Mouse (Mus musculus) heart, embryonic 10.5 days (tissue): Measurements from ENCODE around the gene Slc35b1. TPM values are rescaled to one million over a fixed set of nuclear protein-coding genes. Genes with fewer than 3 reads are reported as not detected.

ENCODE experiments used
- DNase-seq: peaks from one replicate; pipeline ENCODE4 v3.0.0-alpha.2; 2017; ENCODE audit warnings: low spot score
- H3K27ac ChIP-seq: fragments of 300-500 bp; sonication (generic); 2 replicates; pipeline ENCODE4 v1.5.1; 2016; ENCODE audit warnings: mild to moderate bottlenecking
- H3K27me3 ChIP-seq: fragments of 300-500 bp; sonication (generic); 2 replicates; pipeline ENCODE4 v1.6.1; 2016; ENCODE audit warnings: mild to moderate bottlenecking; ENCODE audit not compliant: poor library complexity, insufficient read depth, severe bottlenecking
- H3K36me3 ChIP-seq: fragments of 300-500 bp; sonication (generic); 2 replicates; pipeline ENCODE4 v1.6.1; 2016; ENCODE audit warnings: mild to moderate bottlenecking, moderate library complexity
- H3K4me1 ChIP-seq: fragments of 300-500 bp; sonication (generic); 2 replicates; pipeline ENCODE4 v1.6.1; 2016; ENCODE audit warnings: mild to moderate bottlenecking
- H3K4me3 ChIP-seq: fragments of 300-500 bp; sonication (generic); 2 replicates; pipeline ENCODE4 v1.5.1; 2016; ENCODE audit warnings: mild to moderate bottlenecking, moderate library complexity
- H3K9me3 ChIP-seq: fragments of 300-500 bp; sonication (generic); 2 replicates; pipeline ENCODE4 v1.6.1; 2016; ENCODE audit warnings: mild to moderate bottlenecking, moderate library complexity
- WGBS: fragments of 180-500 bp; shearing (Covaris S2); methylation state at CpG from one replicate; pipeline ENCODE4 v1.1.7; 2016; 5-methylcytosine and 5-hydroxymethylcytosine counted together
- polyA plus RNA-seq: library from polyadenylated mRNA; unstranded; fragments of >200 nt; fragmentation: Nextera tagmentation; extraction: Ambion mirVana; gene quantifications from 2 replicates; pipeline ENCODE4 v1.2.1, GENCODE M21; 2016

Gene Slc35b1
- polyA plus RNA-seq, 1 experiment from 2014 or later: 119 TPM

DNA sequence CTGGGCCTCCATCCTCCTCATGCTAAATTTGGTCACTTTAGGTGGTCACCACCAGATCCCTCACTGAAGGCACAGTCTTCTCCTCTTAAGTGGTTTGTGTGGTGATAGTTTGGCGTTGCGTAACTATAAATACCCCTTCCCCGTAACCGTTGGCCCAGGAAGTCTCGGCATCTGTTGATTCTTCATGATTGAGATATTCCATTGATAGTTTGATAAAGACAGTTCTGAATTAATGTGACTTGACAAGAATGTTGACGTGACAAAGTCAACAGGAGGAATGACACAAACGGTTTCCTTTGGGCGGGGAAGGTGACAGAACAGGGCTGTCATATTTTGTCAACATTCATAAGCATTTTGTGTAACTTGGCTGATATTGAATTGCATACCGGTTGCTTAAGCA lies 31.3 kb upstream of the Slc35b1 start:
- WGBS: 80% methylated on average over 9 of the region's 9 CpGs
- Histone ChIP-seq H3K4me1 (peaks cover 18% of the 10 kb centered on the region), H3K4me3 (no peak overlapping the region), H3K27ac (no peak overlapping the region), H3K9me3 (no peaks in the 10 kb centered on the region), H3K27me3 (no peaks in the 10 kb centered on the region), H3K36me3 (peaks cover 8% of the 10 kb centered on the region)
- no peak for DNase-seq

DNA sequence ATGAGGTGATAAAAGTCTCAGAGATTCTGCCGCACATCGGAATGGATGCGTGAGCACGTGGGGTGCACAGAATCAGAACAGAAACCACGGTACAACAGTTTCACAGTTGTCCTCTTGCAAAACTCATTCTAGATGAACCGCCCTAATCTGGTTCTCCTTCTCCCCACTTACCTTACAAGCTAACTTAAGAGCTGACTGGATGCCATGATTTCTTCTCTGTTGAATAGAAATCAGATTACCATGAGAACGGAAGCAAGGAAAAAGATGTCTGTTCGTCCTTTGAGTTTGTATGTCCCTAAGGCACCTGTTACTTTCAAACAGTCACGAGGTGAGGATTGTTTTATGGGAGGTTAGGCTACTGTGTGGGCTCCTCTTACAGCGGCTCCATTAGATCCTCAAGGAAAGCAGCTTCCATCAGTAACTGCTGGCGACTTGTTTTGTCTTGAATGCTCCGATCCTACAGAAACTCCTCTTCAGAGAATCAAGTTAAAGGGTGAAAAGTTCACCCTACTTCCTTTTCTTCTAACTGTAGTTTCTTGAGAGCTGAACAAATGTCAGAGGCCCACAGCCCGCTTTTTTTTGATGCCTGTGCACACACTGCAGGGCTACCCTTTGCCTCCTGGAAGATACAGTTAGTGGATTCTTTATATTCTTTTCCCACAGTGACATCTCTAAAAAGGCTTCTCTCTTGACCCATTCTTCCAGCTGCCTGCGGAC lies 30.1 kb upstream of the Slc35b1 start:
- Histone ChIP-seq H3K36me3 (no peaks in the 10 kb centered on the region), H3K9me3 (no peaks in the 10 kb centered on the region), H3K4me3 (no peak overlapping the region), H3K27me3 (no peaks in the 10 kb centered on the region), H3K4me1 (peaks cover 18% of the 10 kb centered on the region), H3K27ac (no peak overlapping the region)
- 93% methylated on average over 14 of the region's 14 CpGs for WGBS
- no peak for DNase-seq

DNA sequence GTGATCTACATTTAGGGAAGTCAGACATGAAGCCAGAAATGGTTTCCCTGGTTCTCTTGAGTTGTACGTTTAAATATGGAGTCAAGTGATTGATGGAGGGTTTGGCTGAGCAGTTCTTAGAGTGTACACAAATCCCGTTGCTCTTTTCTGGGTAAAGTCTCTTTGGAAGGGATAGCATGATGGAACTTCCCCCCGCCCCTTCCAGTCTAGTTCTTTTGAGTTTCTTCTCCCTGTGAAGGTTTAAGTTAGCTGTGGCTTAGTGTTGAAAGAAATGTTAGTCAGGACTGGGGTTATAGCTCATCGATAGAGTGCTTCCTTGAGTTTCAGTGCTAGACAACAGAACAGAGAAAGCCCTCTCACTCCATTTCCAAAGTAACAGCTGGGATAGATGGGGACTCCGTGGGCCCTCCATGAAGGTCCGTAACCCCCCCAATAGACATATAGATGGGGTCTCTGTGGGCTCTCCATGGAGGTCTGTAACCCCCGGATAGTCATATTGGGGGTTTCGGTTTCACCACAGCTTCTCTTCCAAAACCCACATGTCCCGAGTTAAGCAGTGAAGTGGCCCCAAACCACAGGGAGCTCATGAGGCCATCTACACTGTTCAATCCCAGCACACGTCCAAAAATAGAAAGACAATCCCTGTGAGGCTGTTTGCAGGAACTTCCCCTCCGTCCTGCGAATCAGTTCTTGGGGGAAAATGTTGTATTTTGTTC lies 29.4 kb upstream of the Slc35b1 start:
- DNase-seq: no peak
- H3K27me3 ChIP-seq: no peaks in the 10 kb centered on the region
- H3K36me3 ChIP-seq: peaks cover 3% of the 10 kb centered on the region; the same call in 1 of the 2 replicates
- no peaks in the 10 kb centered on the region for H3K9me3 ChIP-seq
- H3K27ac ChIP-seq: peak overlapping the region; percentile 75
- peaks cover 18% of the 10 kb centered on the region for H3K4me1 ChIP-seq
- no peak overlapping the region for H3K4me3 ChIP-seq
- WGBS: 83% methylated on average over 12 of the region's 12 CpGs

DNA sequence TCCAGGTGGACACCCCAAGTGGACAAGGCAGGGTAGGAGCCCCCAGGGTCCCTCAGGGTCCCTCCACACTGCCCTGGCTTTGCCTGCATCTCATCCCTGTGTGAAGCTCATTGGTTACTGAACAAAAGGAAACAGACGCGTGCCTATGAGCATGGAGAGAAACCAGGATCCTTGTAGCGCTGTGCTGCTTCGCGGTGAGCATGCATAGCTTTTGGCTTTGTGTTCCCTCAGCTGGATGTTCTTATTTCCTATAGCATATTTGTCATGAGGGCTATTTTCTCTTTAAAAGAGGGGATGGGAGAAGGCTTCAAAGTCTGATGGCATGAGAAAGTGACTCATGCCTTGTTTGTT lies 28.9 kb upstream of the Slc35b1 start:
- H3K36me3 ChIP-seq: peaks cover 3% of the 10 kb centered on the region; the same call in 1 of the 2 replicates
- H3K4me1 ChIP-seq: peaks cover 18% of the 10 kb centered on the region
- H3K9me3 ChIP-seq: no peaks in the 10 kb centered on the region
- WGBS: 93% methylated on average over 5 of the region's 5 CpGs
- no peak overlapping the region for H3K4me3 ChIP-seq
- peak overlapping the region; percentile 75 for H3K27ac ChIP-seq
- H3K27me3 ChIP-seq: no peaks in the 10 kb centered on the region
- DNase-seq: no peak

DNA sequence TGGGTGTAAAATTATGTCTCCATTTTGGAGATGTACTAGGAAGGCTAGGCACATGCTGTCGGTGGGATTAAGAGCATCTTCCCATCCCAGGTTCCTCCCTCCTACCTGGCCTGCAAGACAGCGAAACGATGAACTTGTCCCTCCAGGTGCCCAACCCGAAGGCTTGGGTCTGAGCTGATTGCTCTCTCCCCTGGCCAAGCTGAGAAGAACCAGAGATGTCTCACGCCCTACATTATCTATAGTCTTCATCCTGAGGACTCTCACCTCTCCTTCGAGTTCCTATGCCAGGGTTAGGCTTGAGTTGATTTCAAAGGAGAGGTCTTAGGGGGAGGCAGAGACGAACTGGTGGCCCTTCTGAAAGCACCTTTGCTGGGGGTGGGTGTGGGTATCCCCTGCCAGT lies 28.5 kb upstream of the Slc35b1 start:
- Histone ChIP-seq H3K4me1 (peaks cover 18% of the 10 kb centered on the region), H3K9me3 (no peaks in the 10 kb centered on the region), H3K27ac (peak overlapping the region; percentile 31; the same call in 1 of the 2 replicates), H3K27me3 (no peaks in the 10 kb centered on the region), H3K36me3 (peaks cover 3% of the 10 kb centered on the region; the same call in 1 of the 2 replicates), H3K4me3 (no peak overlapping the region)
- DNase-seq: no peak
- 82% methylated on average over 7 of the region's 7 CpGs for WGBS

DNA sequence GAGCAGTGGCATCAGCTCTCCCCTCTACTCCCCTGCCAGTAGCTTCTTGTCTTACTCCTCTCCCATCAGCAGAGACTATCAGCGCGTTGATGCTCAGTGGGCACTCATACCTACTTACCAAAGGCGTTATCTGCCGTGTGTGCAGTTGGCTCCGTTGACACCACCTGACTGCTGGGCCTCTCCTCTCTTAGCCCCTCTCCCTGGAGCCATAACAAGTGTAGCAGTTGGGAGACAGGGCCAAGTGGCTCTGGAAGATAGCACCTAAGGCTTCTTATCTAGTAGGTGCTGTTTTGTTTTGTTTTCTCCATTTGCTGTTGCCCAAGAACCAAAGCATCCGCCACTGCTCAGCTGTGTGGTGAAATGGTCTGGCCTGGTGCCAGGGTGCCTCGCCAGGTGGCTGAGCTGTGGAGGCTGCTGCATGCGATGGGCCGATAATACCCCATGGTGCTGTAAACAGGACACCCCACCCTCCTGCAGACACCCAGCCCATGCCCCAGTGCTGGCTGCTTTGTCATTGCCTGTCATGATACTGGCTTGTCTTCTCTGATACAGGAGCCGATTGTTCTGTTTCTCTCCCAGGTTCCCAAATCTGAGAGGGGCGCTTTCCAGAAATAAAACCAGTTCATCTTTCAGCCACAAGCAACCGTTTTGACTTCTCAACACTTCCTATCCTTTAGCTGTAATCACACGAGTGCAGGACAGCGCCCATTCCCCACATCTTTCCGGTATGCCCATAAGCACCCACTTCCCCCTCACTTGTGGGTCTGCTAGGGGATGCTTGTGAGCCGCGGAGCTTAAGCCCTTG lies 27.8 kb upstream of the Slc35b1 start:
- no peak overlapping the region for H3K4me3 ChIP-seq
- peaks cover 3% of the 10 kb centered on the region; the same call in 1 of the 2 replicates for H3K36me3 ChIP-seq
- H3K27me3 ChIP-seq: no peaks in the 10 kb centered on the region
- 48% methylated on average over 17 of the region's 17 CpGs for WGBS
- no peaks in the 10 kb centered on the region for H3K9me3 ChIP-seq
- peaks cover 18% of the 10 kb centered on the region for H3K4me1 ChIP-seq
- peak overlapping the region; percentile 31; the same call in 1 of the 2 replicates for H3K27ac ChIP-seq
- DNase-seq: peak; percentile 96

DNA sequence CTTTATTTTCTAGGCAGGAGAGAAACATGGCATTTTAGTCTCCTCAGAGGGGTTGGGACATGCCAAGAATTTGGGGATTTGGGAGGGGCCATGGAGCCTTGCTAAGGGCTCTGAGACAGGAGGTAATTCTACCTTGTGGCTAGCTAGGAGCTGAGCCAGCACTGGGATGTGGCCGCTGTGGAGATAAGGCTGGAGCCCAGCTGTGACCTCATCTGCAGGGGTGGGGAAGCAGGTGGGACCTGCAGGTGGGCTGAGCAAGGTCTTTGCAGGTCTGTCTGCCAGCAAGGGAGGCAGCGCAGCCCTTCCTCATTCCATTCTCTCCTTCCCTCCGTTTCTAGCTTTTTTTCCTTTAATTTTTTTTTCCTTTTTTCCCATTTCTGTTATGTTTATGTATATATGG lies 26.2 kb upstream of the Slc35b1 start:
- 38% methylated on average over 3 of the region's 3 CpGs for WGBS
- Histone ChIP-seq H3K4me3 (no peak overlapping the region), H3K27ac (no peak overlapping the region)

DNA sequence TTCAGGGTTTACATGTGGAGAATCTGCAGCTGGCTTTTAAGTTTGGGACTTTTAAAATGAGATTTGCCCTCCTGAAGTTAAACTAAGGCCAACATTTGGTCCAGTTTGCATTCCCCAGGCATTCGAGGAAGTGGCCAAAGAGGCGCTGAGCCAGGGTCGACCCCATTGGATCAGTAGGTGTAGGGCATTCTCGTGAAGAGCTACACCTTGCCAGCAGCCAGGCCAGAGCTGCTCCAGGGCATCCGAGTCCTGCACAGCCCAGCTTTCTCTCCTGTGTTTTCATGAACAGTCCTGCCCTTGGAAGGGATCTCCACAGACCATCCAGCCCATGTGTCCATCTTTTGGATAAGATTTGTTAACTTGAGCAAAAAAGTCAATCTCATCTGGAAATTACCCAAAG lies 20.1 kb upstream of the Slc35b1 start:
- H3K9me3 ChIP-seq: no peaks in the 10 kb centered on the region
- H3K4me3 ChIP-seq: no peak overlapping the region
- peaks cover 13% of the 10 kb centered on the region; the same call in 1 of the 2 replicates for H3K4me1 ChIP-seq
- H3K36me3 ChIP-seq: peaks cover 12% of the 10 kb centered on the region
- no peak overlapping the region for H3K27ac ChIP-seq
- DNase-seq: no peak
- H3K27me3 ChIP-seq: no peaks in the 10 kb centered on the region
- 88% methylated on average over 5 of the region's 5 CpGs for WGBS

More for the DNA sequence above, 26.2 kb upstream of the Slc35b1 start:
- Histone ChIP-seq H3K27me3 (no peaks in the 10 kb centered on the region), H3K9me3 (no peaks in the 10 kb centered on the region), H3K4me1 (peaks cover 18% of the 10 kb centered on the region), H3K36me3 (peaks cover 3% of the 10 kb centered on the region; the same call in 1 of the 2 replicates)
- DNase-seq: no peak

DNA sequence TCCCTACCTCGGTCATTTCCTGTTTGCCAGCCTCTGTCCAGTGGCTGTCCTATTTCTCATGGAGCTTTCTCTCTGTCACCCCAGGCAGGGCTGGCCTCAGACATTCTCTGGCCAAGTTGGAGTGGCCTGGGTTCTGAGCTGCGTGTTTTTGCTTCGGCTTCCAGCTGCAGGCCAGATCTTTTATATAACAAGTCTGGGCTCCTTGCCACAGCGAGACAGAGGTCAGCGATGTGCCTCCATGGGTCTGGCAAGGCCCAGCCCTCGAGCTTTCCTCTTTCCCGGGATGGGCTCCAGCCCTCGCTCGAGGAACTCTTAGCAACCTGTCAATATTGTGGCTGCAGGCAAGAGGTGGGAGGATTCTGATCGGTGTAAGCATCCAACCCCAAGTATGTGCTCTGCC lies 18.9 kb upstream of the Slc35b1 start:
- Histone ChIP-seq H3K36me3 (peaks cover 17% of the 10 kb centered on the region), H3K4me3 (no peak overlapping the region), H3K27ac (no peak overlapping the region), H3K9me3 (no peaks in the 10 kb centered on the region), H3K27me3 (no peaks in the 10 kb centered on the region), H3K4me1 (peaks cover 13% of the 10 kb centered on the region; the same call in 1 of the 2 replicates)
- 80% methylated on average over 10 of the region's 10 CpGs for WGBS
- no peak for DNase-seq

DNA sequence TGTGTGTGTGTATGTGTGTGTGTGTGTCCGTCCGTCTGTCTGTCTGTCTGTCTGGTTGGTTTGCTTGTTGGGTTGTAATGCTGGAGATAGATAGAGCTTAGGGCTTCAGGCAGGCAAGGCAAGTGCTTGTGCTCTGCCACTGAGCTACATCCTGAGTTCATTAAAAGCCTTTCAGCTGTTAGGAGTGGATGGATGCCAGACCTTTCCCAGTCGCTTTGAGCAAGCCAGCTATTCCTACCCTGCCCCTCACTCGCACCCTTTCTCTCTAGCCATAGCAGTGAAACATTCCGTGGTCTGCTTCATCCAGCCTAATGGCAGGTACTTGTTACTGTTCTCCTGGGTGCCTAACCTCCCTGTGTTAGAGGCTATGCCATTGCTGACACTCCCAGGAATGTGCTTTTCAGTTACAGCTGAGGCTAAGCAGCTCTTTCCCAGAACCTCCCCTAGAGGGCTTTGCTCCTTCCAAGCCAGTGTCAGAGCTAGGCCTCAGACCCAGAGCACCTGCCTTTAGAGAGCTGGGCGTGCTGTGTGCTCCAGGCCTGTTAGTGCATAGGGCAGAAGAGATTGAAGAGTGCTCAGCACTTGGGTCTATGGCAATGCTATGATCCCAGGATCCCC lies 18.1 kb upstream of the Slc35b1 start:
- Histone ChIP-seq H3K4me1 (peaks cover 13% of the 10 kb centered on the region; the same call in 1 of the 2 replicates), H3K36me3 (peaks cover 18% of the 10 kb centered on the region), H3K27ac (no peak overlapping the region), H3K27me3 (no peaks in the 10 kb centered on the region), H3K9me3 (no peaks in the 10 kb centered on the region), H3K4me3 (no peak overlapping the region)
- WGBS: 70% methylated on average over 6 of the region's 6 CpGs
- no peak for DNase-seq

DNA sequence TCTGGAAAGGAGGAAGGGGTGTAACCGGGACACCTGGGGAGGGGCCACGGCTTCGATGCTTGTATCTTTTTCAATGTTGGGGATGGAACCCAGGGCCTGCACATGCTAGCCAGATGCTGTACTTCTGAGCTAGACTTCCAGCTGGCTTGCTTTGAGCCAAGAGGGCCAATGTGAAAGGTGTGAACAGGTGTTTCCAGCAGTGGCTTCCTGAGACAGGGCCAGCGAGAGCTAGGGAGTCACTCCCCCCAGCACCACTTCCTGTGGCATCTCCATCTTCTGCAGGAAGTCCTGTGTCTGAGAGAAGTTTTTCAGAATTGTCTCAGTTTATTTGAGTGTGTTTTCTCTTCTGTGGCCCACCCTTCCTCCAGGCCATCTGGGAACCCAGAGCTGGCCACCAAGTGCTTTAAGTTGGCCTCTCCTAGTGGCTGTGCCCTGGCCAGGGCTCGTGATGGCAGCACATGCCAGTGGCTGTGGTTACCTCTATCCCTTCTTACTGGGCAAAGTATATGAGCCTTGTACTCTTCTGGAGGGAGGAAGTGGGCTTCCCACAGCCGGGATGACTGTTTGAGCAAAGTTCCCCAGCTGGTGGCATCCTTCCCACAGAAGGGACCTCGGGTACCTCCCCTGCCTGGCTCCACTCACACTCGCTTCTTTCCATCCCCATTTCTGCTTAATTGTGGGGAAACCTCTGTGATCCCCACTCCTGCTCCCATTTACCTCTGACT lies 17.3 kb upstream of the Slc35b1 start:
- Histone ChIP-seq H3K27me3 (no peaks in the 10 kb centered on the region), H3K4me3 (no peak overlapping the region), H3K36me3 (peaks cover 24% of the 10 kb centered on the region), H3K9me3 (no peaks in the 10 kb centered on the region), H3K27ac (no peak overlapping the region), H3K4me1 (peaks cover 13% of the 10 kb centered on the region; the same call in 1 of the 2 replicates)
- 84% methylated on average over 8 of the region's 8 CpGs for WGBS
- DNase-seq: no peak

DNA sequence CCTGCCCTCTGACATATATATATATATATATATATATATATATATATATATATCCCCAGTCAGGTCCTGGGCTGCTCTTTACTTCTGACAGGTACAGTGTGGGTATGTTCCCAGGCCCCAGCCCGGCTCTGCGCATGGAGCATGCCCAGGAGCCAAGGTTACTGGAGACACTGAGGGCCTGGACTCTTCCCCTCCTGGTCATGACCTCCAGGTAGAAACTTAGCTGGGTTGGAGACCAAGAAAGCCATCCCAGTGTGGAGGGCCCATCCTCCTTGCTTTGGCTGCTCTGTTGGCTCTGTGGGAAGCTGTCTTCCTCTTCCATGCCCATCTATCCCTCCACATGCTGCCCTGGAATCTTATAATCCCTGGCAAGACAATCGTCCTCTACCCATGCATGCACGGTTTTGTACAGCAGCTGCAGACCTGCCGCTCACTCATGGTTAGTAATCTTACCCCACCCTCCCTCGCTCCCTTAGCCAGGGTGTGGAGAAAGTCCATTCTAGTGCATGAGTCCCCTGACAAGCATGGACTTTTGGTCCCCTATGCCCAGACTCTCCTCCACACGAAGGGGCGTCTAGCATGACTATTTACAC lies 16.2 kb upstream of the Slc35b1 start:
- Histone ChIP-seq H3K4me1 (peaks cover 13% of the 10 kb centered on the region; the same call in 1 of the 2 replicates), H3K27ac (no peak overlapping the region), H3K27me3 (no peaks in the 10 kb centered on the region), H3K4me3 (no peak overlapping the region), H3K36me3 (peaks cover 34% of the 10 kb centered on the region), H3K9me3 (no peaks in the 10 kb centered on the region)
- WGBS: 88% methylated on average over 8 of the region's 8 CpGs
- no peak for DNase-seq
